Mouse (Mus musculus) neural tube, embryonic 11.5 days (tissue): ENCODE data around the gene Jsrp1. TPM values are rescaled to one million over a fixed set of nuclear protein-coding genes. Genes with fewer than 3 reads are reported as not detected.

ENCODE experiments used
- ATAC-seq: fragments of 200-750 bp; cut with Nextera tagmentation; 2 replicates; pipeline ENCODE4 v1.8.0; 2017; ENCODE audit warnings: moderate number of reproducible peaks, mild to moderate bottlenecking, moderate TSS enrichment, moderate library complexity; ENCODE audit not compliant: insufficient read depth, low FRiP score, low TSS enrichment
- DNase-seq: peaks from one replicate; pipeline ENCODE4 v3.0.0-alpha.2; 2015; ENCODE audit warnings: low spot score
- H3K27ac ChIP-seq: fragments of 300-500 bp; sonication (generic); 2 replicates; pipeline ENCODE4 v1.5.1; 2014; ENCODE audit warnings: low read depth, mild to moderate bottlenecking, low read length
- H3K27me3 ChIP-seq: fragments of 300-500 bp; sonication (generic); 2 replicates; pipeline ENCODE4 v1.6.1; 2014; ENCODE audit warnings: mild to moderate bottlenecking, low read length, mixed read lengths; ENCODE audit not compliant: control insufficient read depth, insufficient read depth
- H3K36me3 ChIP-seq: fragments of 300-500 bp; sonication (generic); 2 replicates; pipeline ENCODE4 v1.6.1; 2014; ENCODE audit warnings: mild to moderate bottlenecking, low read length, moderate library complexity, mixed read lengths; ENCODE audit not compliant: control insufficient read depth, insufficient read depth
- H3K4me1 ChIP-seq: fragments of 300-500 bp; sonication (generic); 2 replicates; pipeline ENCODE4 v1.6.1; 2014; ENCODE audit warnings: low read length, mixed read lengths; ENCODE audit not compliant: control insufficient read depth, insufficient read depth
- H3K4me2 ChIP-seq: fragments of 300-500 bp; sonication (generic); 2 replicates; pipeline ENCODE4 v1.6.1; 2014; ENCODE audit warnings: low read depth, mild to moderate bottlenecking, moderate library complexity
- H3K4me3 ChIP-seq: fragments of 300-500 bp; sonication (generic); 2 replicates; pipeline ENCODE4 v1.5.1; 2014; ENCODE audit warnings: low read depth, low read length
- H3K9ac ChIP-seq: fragments of 300-500 bp; sonication (generic); 2 replicates; pipeline ENCODE4 v1.6.1; 2014; ENCODE audit warnings: mild to moderate bottlenecking, low read length
- H3K9me3 ChIP-seq: fragments of 300-500 bp; sonication (generic); 2 replicates; pipeline ENCODE4 v1.6.1; 2016; ENCODE audit warnings: low read length; ENCODE audit not compliant: control insufficient read depth
- WGBS: fragments of 180-500 bp; shearing (Covaris S2); extraction: QIAGEN DNeasy Blood & Tissue Kit; methylation state at CpG from one replicate; pipeline ENCODE4 v1.1.7; 2014; 5-methylcytosine and 5-hydroxymethylcytosine counted together
- polyA plus RNA-seq: library from polyadenylated mRNA; unstranded; fragments of >200 nt; fragmentation: Nextera tagmentation; extraction: Ambion mirVana; gene quantifications from 2 replicates; pipeline ENCODE4 v1.2.1, GENCODE M21; 2014

Gene Jsrp1
- polyA plus RNA-seq, 1 experiment from 2014 or later = 1.9 TPM

DNA sequence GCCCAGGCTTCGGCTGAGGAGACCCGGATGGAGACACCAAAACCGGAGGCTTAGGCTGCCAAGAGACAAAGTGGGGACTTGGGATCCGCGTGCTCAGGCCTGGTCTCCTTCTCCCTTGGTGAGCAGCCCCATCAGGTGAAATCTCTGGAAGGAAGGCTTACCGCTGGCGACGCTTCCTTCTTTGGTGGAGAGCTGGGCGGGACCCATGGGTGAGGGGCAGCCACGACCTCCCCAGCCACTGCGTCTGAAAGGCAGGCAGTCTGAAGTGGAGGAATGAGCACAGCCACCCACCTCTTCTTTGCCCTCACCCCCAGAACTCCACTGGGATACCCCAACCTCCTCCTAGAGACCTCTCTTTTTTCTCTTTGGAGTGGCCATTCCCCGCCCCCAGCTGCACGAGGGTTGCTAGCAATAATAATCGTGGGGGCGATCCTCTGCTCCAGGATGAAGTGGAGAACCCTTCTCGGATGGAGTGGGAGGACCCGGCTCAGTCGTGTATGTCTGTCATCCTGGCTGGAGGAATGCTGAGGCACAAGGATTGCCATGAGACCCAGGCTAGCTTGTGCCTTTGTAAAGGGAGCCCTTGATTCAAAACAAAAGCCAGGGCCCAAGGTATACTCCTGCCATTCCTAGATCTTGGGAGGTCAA lies 4.2 kb downstream of the Jsrp1 start:
- no peak overlapping the region for H3K4me3 ChIP-seq
- ATAC-seq (no peak), DNase-seq (no peak)
- 11% methylated on average over 18 of the region's 18 CpGs for WGBS
- H3K9ac ChIP-seq = peak overlapping the region; percentile 39
- H3K27ac ChIP-seq = no peak overlapping the region
- H3K36me3 ChIP-seq = peaks cover 6% of the 10 kb centered on the region
- peak overlapping the region; percentile 32 for H3K4me2 ChIP-seq
- no peaks in the 10 kb centered on the region for H3K9me3 ChIP-seq
- peaks cover 21% of the 10 kb centered on the region for H3K27me3 ChIP-seq
- peaks cover 25% of the 10 kb centered on the region for H3K4me1 ChIP-seq

DNA sequence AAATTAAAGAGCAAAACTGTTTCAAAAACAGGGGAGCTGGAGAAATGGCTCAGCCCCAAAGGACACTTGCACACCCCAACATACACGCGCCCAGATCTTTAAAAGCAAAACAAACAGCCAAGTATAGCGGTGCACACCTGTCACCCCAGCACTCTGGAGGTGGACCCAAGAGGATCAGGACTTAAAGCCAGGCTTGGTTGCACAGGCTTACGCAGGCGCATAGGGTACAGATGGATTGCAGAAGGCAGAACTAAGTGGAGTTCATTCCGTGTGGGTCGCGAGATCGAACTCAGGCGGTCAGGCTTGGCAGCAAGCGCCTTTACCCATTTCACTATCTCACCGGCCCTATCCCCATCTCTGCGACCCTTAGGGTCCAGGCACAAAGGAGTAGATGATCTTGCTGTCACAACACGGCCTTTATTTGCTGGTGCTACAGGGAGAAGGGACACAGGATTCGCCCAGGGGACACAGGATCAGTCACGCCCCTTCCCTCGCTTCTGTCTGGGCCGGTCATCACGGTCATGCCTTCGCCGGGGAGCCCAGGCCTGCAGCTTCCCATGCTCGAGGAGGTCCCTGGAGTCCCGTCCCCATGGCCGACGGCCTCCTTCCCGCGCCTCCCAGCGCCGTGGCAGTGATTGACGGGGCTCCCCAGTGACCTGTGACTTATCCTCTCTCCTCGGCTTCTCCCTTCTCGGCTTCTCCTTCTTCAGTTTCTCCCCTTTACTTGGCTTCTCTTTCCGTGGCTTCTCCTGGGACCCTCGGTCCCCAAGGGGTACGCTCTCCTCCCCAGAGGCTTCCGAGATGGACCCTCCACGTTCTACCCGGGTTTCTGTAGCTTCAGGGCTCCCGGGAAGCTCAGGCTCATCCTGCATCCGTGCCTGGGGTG lies 5.0 kb downstream of the Jsrp1 start:
- Histone ChIP-seq H3K4me3 (no peak overlapping the region), H3K27ac (no peak overlapping the region), H3K9ac (peak overlapping the region; percentile 39), H3K36me3 (peaks cover 14% of the 10 kb centered on the region), H3K27me3 (peaks cover 21% of the 10 kb centered on the region), H3K9me3 (no peaks in the 10 kb centered on the region), H3K4me1 (peaks cover 25% of the 10 kb centered on the region), H3K4me2 (peak overlapping the region; percentile 32)
- WGBS = 16% methylated on average over 40 of the region's 40 CpGs
- DNase-seq (peak; percentile 34), ATAC-seq (no peak)

DNA sequence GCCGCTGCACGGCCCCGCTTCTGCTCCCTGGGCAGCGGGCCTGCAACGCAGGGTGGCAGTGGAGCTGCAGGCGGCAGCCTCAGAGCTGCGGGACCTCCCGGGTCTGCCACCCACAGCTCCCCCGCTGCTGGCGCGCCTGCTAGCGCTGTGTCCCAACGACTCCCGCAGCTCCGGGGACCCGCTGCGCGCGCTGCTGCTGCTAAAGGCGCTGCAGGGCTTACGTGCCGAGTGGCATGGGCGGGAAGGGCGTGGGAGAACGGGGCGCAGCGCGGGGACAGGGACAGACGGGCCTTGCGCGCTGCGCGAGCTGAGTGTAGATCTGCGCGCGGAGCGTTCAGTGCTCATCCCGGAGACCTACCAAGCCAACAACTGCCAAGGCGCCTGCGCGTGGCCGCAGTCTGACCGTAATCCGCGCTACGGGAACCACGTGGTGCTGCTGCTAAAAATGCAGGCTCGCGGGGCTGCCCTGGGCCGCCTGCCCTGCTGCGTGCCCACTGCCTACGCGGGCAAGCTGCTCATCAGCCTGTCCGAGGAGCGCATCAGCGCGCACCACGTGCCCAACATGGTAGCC lies 6.2 kb downstream of the Jsrp1 start:
- peaks cover 25% of the 10 kb centered on the region for H3K4me1 ChIP-seq
- peak overlapping the region; percentile 62 for H3K9ac ChIP-seq
- peak overlapping the region; percentile 41 for H3K4me3 ChIP-seq
- peaks cover 21% of the 10 kb centered on the region for H3K27me3 ChIP-seq
- H3K27ac ChIP-seq = peak overlapping the region; percentile 64
- peaks cover 26% of the 10 kb centered on the region for H3K36me3 ChIP-seq
- peak overlapping the region; percentile 91 for H3K4me2 ChIP-seq
- 2% methylated on average over 51 of the region's 58 CpGs for WGBS
- H3K9me3 ChIP-seq = no peaks in the 10 kb centered on the region
- ATAC-seq (peak; percentile 78), DNase-seq (peak; percentile 83)

DNA sequence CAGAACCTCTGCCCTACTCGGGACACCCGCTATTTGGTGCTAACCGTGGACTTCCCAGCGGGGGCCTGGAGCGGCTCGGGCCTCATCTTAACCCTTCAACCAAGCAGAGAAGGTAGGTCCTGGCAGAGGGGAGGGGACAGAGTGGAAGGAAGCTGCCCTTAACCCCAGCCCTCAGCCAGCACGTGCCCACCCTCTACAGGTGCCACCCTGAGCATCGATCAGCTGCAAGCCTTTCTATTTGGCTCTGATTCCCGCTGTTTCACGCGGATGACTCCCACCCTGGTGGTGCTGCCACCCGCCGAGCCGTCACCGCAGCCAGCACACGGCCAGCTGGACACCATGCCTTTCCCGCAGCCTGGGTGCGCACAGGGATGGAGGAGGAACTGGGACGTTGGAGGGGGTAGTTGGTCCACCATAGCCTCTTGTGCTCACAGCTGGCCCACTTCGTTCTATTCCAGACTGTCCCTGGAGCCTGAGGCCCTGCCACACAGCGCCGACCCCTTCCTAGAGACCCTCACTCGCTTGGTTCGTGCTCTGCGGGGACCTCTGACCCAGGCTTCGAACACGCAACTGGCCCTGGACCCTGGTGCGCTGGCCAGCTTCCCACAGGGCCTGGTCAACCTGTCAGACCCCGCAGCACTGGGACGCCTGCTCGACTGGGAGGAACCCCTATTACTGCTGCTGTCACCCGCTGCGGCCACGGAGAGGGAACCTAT lies 6.8 kb downstream of the Jsrp1 start:
- H3K27me3 ChIP-seq = peaks cover 21% of the 10 kb centered on the region
- peak overlapping the region; percentile 64 for H3K27ac ChIP-seq

DNA sequence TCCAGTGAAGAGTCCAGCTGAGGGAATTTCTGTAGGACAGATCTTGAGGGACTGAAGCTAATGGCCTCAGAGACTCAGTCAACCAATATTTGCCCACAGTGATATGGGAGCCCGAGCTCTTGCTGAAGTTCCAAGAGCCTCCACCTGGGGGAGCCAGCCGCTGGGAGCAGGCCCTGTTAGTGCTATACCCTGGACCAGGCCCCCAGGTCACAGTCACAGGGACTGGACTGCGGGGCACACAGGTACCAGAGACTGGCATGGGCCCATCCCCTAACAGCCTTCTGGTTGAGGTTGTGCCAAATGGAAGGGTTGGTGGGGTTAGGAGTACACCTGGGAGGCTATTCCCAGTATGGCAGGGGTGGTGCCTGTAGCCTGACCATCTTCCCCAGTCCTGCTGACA lies 7.4 kb downstream of the Jsrp1 start:
- Histone ChIP-seq H3K27me3 (peaks cover 21% of the 10 kb centered on the region), H3K27ac (no peak overlapping the region), H3K9me3 (no peaks in the 10 kb centered on the region), H3K4me3 (no peak overlapping the region), H3K36me3 (peaks cover 33% of the 10 kb centered on the region), H3K4me2 (no peak overlapping the region), H3K9ac (no peak overlapping the region), H3K4me1 (peaks cover 25% of the 10 kb centered on the region)
- 19% methylated on average over 3 of the region's 3 CpGs for WGBS
- DNase-seq (peak; percentile 78), ATAC-seq (peak; percentile 27; the same call in 1 of the 2 replicates)

More for the DNA sequence above, 6.8 kb downstream of the Jsrp1 start:
- peak overlapping the region; percentile 62 for H3K9ac ChIP-seq
- H3K9me3 ChIP-seq = no peaks in the 10 kb centered on the region
- H3K36me3 ChIP-seq = peaks cover 32% of the 10 kb centered on the region
- H3K4me3 ChIP-seq = peak overlapping the region; percentile 41
- peak overlapping the region; percentile 91 for H3K4me2 ChIP-seq
- peaks cover 25% of the 10 kb centered on the region for H3K4me1 ChIP-seq
- no peak for DNase-seq
- ATAC-seq = no peak
- WGBS = 43% methylated on average over 34 of the region's 34 CpGs

DNA sequence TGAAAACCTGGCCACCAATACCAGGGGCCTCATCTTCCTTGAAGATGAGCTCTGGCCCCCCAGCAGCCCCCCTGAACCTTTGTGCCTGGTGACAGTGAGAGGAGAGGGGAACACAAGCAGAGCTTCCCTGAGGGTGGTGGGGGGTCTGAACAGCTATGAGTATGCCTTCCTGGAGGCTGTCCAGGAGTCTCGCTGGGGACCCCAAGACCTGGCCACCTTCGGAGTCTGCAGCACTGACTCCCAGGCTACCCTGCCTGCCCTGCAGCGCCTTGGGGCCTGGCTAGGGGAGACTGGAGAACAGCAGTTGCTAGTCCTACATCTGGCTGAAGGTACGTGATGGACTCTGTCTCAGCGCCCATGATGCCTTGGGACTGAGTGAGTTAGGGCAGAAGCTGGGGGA lies 8.0 kb downstream of the Jsrp1 start:
- Histone ChIP-seq H3K4me2 (no peak overlapping the region), H3K27me3 (peaks cover 19% of the 10 kb centered on the region), H3K27ac (no peak overlapping the region), H3K36me3 (peaks cover 33% of the 10 kb centered on the region), H3K4me3 (no peak overlapping the region), H3K4me1 (peaks cover 25% of the 10 kb centered on the region), H3K9me3 (no peaks in the 10 kb centered on the region), H3K9ac (no peak overlapping the region)
- DNase-seq (no peak), ATAC-seq (no peak)
- WGBS = 81% methylated on average over 3 of the region's 5 CpGs

DNA sequence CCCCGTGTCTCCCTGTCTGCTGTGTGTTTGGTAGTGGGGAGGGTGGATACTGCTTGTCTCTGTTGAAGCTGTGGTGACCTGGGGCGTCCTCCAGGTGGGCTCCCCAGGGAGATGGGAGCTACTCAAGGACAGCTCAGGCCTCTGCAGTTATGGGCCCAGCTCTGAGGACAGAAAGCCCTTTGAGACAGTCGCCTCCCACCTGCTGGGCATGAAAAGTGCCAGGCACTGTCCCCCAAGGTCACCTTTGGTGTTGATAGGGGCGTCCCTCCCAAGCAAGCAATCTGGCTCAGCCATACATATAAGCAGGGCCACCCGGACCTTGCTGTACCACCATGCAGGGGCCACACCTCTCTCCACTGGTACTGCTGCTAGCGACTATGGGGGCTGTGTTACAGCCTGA lies 8.4 kb downstream of the Jsrp1 start, which contains the start of gene Amh:
Gene Amh (plus strand): TSS at position 328 of the 400 bp plus-strand sequence.
- Histone ChIP-seq H3K36me3 (peaks cover 33% of the 10 kb centered on the region), H3K9ac (no peak within 1 kb of the TSS), H3K27me3 (peaks cover 15% of the 10 kb centered on the region), H3K9me3 (no peaks in the 10 kb centered on the region), H3K4me2 (no peak within 1 kb of the TSS), H3K27ac (no peak within 1 kb of the TSS), H3K4me1 (peaks cover 22% of the 10 kb centered on the region), H3K4me3 (no peak within 1 kb of the TSS)
- 72% methylated on average over 6 of the region's 6 CpGs for WGBS
- DNase-seq (no peak), ATAC-seq (no peak)

DNA sequence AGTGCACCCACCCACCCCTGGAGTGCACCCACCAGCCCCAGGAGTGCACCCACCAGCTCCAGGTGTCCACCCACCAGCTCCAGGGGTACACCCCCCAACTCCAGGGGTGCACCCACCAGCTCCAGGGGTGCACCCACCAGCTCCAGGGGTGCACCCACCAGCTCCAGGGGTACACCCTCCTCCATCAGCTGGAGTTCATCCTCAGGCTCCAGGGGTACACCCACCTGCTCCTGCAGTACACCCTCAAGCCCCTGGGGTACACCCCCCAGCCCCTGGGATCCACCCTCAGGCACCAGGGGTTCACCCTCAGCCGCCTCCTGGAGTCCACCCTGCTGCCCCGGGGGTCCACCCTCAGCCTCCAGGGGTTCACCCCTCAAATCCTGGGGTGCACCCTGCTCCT lies 9.0 kb downstream of the Jsrp1 start:
- H3K27me3 ChIP-seq = peaks cover 12% of the 10 kb centered on the region
- H3K4me3 ChIP-seq = no peak overlapping the region
- H3K4me2 ChIP-seq = no peak overlapping the region
- H3K9me3 ChIP-seq = no peaks in the 10 kb centered on the region
- no peak for DNase-seq
- 90% methylated on average over 2 of the region's 2 CpGs for WGBS
- H3K4me1 ChIP-seq = peaks cover 28% of the 10 kb centered on the region
- H3K27ac ChIP-seq = no peak overlapping the region
- H3K9ac ChIP-seq = no peak overlapping the region
- no peak for ATAC-seq
- H3K36me3 ChIP-seq = peaks cover 33% of the 10 kb centered on the region
